Mouse (Mus musculus) G1E (cell line): ENCODE data around the gene Setdb1.

Experiments used
- CTCF ChIP-seq: IDR thresholded peaks from 2 replicates; pipeline ENCODE4 v1.5.1; 2012; ENCODE audit warnings: low read depth, low read length, inconsistent platforms, mixed read lengths
- TAL1 ChIP-seq: conservative IDR thresholded peaks from 2 replicates; pipeline ENCODE4 v1.6.1; 2012; ENCODE audit warnings: low read depth, low read length, inconsistent platforms, mixed read lengths

DNA sequence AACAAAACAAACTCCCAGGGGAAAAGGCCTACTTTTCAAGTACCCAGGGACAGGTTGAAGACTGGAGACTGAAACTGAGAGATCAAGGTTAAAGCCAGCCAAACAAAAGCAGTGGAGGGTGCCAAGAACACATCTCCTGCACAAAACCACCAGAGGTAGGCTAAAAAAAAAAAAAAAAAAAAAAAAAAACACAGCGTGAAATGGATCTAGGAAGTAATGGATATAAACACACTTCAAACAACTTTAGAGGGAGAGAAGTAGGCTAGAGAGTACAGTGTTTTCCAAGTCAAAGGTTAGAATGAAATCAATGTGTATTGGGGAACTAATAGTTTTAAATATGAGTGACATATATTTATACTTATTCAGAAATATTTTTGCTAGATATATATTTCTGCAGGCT is 25.5 kb downstream of the Setdb1 start:
- TF ChIP-seq TAL1, result no peak
- TF ChIP-seq CTCF, result no peak
